Mouse (Mus musculus) limb, embryonic 11.5 days (tissue): ENCODE data around the gene Rora. TPM values are rescaled to one million over a fixed set of nuclear protein-coding genes. Genes with fewer than 3 reads are reported as not detected.

Source experiments
- ATAC-seq: fragments of 200-750 bp; cut with Nextera tagmentation; 2 replicates; pipeline ENCODE4 v1.8.0; 2017; ENCODE audit warnings: low read depth; ENCODE audit not compliant: insufficient number of reproducible peaks, low FRiP score, low TSS enrichment
- DNase-seq: peaks from one replicate; pipeline ENCODE4 v3.0.0-alpha.2; 2015; ENCODE audit warnings: low spot score
- H3K27ac ChIP-seq: fragments of 300-500 bp; sonication (generic); replicated peaks from 2 replicates; pipeline ENCODE4 v1.5.1; 2014; ENCODE audit warnings: low read depth, mild to moderate bottlenecking, low read length
- H3K27me3 ChIP-seq: fragments of 300-500 bp; sonication (generic); 2 replicates; pipeline ENCODE4 v1.6.1; 2014; ENCODE audit warnings: mild to moderate bottlenecking, low read length, mixed read lengths; ENCODE audit not compliant: control insufficient read depth, insufficient read depth
- H3K36me3 ChIP-seq: fragments of 300-500 bp; sonication (generic); 2 replicates; pipeline ENCODE4 v1.6.1; 2014; ENCODE audit warnings: mild to moderate bottlenecking, low read length, moderate library complexity, mixed read lengths; ENCODE audit not compliant: control insufficient read depth, insufficient read depth
- H3K4me1 ChIP-seq: fragments of 300-500 bp; sonication (generic); 2 replicates; pipeline ENCODE4 v1.6.1; 2014; ENCODE audit warnings: low read length, mixed read lengths; ENCODE audit not compliant: control insufficient read depth, insufficient read depth
- H3K4me2 ChIP-seq: fragments of 300-500 bp; sonication (generic); 2 replicates; pipeline ENCODE4 v1.6.1; 2014; ENCODE audit warnings: low read depth, mild to moderate bottlenecking, moderate library complexity; ENCODE audit not compliant: severe bottlenecking
- H3K4me3 ChIP-seq: fragments of 300-500 bp; sonication (generic); 2 replicates; pipeline ENCODE4 v1.5.1; 2014; ENCODE audit warnings: low read depth, low read length
- H3K9ac ChIP-seq: fragments of 300-500 bp; sonication (generic); 2 replicates; pipeline ENCODE4 v1.6.1; 2014; ENCODE audit warnings: mild to moderate bottlenecking, low read length
- H3K9me3 ChIP-seq: fragments of 300-500 bp; sonication (generic); 2 replicates; pipeline ENCODE4 v1.6.1; 2016; ENCODE audit warnings: low read length; ENCODE audit not compliant: control insufficient read depth
- WGBS: fragments of 180-500 bp; shearing (Covaris S2); extraction: QIAGEN DNeasy Blood & Tissue Kit; methylation state at CpG from one replicate; pipeline ENCODE4 v1.1.7; 2014; 5-methylcytosine and 5-hydroxymethylcytosine counted together
- polyA plus RNA-seq: library from polyadenylated mRNA; unstranded; fragments of >200 nt; fragmentation: Nextera tagmentation; extraction: Ambion mirVana; gene quantifications from 2 replicates; pipeline ENCODE4 v1.2.1, GENCODE M21; 2014

The Rora gene
- polyA plus RNA-seq, 1 experiment from 2014 or later, result 3.1 TPM

DNA sequence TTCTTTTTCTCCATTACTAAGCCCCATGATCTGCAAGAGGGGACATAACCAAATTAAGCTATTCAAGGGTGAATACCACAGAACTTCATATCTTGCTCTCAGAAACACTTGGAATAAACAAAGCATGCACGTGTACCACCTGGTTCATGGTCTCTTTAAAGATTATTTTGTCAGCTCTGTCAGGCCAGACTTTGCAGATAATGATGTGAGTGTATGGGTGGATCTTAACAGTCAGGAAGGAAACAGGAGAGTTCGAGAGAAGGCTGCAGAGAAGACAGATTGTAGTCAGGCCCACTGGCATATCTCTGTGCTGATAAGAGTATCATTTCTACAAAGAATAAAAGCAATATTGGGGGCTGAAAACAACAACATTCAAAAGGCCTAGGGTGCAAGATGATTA, 463.2 kb downstream of the Rora start:
- WGBS, result 60% methylated on average over 2 of the region's 2 CpGs
- Histone ChIP-seq H3K27me3 (no peaks in the 10 kb centered on the region), H3K27ac (no peak overlapping the region)

DNA sequence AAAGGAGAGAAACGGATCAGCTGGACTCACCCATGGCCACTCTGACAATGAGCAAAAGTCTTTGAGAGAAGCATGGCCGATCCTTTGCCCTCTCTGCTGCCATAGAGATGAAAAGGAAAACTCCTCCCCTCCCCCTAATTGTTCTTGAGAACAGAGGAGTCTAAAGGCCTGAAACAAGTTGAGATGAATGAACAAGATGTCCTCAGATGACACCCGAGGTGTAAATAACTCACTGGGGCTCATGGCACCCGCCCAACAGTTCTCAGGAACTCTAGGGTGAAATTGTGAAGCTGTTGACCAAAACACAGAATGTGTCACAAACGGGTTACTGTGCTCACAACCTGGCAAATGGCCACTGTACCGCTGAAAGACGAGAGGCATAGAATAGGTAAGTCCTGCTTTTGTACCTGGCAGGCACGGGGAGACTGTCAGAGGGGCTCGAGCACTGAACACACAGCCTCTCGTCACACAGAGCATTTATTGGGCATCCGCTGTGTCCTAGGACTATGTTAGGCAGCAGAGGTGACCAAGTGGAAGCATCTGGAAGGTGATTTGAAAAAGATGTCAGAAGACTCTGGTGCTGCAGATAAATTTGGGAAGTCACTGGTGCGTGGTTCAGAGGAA, 467.6 kb downstream of the Rora start:
- DNase-seq (no peak), ATAC-seq (no peak)
- no peak overlapping the region for H3K4me2 ChIP-seq
- WGBS, result 60% methylated on average over 12 of the region's 12 CpGs
- H3K9me3 ChIP-seq, result no peaks in the 10 kb centered on the region
- no peak overlapping the region for H3K9ac ChIP-seq
- peaks cover 9% of the 10 kb centered on the region for H3K4me1 ChIP-seq
- no peak overlapping the region for H3K4me3 ChIP-seq
- H3K36me3 ChIP-seq, result no peaks in the 10 kb centered on the region
- no peaks in the 10 kb centered on the region for H3K27me3 ChIP-seq
- H3K27ac ChIP-seq, result no peak overlapping the region

More for the DNA sequence above, 463.2 kb downstream of the Rora start:
- no peak for ATAC-seq
- Histone ChIP-seq H3K4me3 (no peak overlapping the region), H3K9ac (no peak overlapping the region), H3K36me3 (no peaks in the 10 kb centered on the region), H3K9me3 (no peaks in the 10 kb centered on the region), H3K4me1 (0 out of 2 replicates have a peak, but pooled peaks cover 2% of the 10 kb centered on the region), H3K4me2 (no peak overlapping the region)
- no peak for DNase-seq

DNA sequence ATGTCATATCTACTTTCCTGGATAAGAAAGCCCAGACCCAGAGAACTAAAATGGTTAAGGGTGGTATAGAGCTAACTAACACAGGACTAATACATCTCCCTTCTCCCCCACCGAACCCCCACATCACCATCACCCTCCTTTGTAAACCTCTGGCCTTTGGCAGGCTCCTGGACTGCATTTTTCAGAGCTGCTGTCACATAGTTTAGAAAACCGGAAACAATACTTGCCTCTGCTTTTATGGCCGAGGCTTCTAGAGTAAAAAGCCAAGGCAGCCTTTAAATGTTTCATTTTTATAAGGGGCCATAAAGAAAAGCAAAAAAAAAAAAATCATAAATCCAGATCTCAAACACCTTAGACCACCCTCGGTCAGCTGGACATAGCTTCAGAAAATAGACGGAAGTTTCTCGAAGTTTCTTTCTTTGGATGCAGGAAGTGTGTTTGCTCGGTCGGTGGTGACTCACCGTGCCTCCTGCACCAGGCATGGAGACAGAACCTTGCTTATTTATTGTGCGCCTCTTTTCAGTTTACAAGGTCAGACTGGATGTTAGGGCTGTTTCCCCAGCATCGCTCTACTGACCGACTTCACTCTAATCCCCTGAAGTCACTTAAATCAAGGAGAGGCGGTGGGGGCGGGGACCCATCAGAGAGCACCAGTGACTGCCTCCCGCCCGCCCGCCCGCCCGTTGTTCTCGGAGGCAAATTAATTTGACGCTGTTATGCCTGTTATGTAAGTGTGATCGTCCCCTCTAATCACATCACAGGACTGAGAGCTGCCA, 471.6 kb downstream of the Rora start:
- no peaks in the 10 kb centered on the region for H3K36me3 ChIP-seq
- no peak overlapping the region for H3K27ac ChIP-seq
- H3K27me3 ChIP-seq, result no peaks in the 10 kb centered on the region
- no peak overlapping the region for H3K9ac ChIP-seq
- DNase-seq (peak; percentile 55), ATAC-seq (no peak)
- H3K4me3 ChIP-seq, result no peak overlapping the region
- H3K4me1 ChIP-seq, result peaks cover 14% of the 10 kb centered on the region
- H3K9me3 ChIP-seq, result no peaks in the 10 kb centered on the region
- WGBS, result 4% methylated on average over 22 of the region's 22 CpGs
- peak overlapping the region; percentile 39; the same call in 1 of the 2 replicates for H3K4me2 ChIP-seq

DNA sequence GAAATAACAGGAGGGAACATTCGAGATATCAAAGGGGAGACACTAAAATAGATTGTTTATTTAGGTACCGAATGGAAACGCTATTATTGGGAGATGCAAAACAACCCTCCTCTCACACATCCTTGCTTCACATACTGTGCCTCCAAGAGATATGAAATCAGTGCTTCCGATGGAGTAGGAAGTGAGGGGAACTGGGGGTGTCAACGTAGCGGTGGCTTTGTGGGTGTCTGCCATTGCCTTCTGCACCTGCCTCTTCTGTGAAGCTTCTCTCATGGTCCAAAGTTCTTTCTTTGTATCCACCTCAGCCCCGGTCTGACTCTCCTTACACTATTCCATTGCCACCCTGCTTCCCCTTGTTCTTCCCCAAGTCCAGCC, 472.2 kb downstream of the Rora start:
- no peak overlapping the region for H3K27ac ChIP-seq
- H3K4me1 ChIP-seq, result peaks cover 14% of the 10 kb centered on the region
- no peak overlapping the region for H3K4me3 ChIP-seq
- H3K27me3 ChIP-seq, result no peaks in the 10 kb centered on the region
- H3K9ac ChIP-seq, result no peak overlapping the region
- WGBS, result 65% methylated on average over 7 of the region's 7 CpGs
- ATAC-seq (no peak), DNase-seq (no peak)
- H3K36me3 ChIP-seq, result no peaks in the 10 kb centered on the region
- H3K4me2 ChIP-seq, result peak overlapping the region; percentile 39; the same call in 1 of the 2 replicates
- no peaks in the 10 kb centered on the region for H3K9me3 ChIP-seq

DNA sequence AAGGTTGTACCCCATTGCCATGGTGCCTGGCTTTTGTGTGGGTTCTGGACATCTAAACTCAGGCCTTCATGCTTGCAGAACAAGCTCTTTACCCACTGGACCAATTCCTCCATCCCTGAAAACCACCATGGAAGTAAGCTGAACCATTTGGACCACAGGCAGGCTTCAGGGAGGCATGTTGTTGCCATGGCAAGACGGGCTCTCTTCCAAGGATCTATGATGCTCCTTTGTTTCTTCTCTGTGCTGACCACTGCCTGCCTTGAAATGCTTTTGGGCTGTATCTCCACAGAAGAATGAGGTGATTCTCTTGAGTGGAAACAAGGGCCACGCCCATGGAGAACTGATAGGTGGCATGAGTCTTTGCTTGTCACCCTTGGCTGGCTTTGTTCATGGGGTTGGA, 473.0 kb downstream of the Rora start:
- Histone ChIP-seq H3K36me3 (no peaks in the 10 kb centered on the region), H3K27me3 (no peaks in the 10 kb centered on the region), H3K9ac (no peak overlapping the region), H3K9me3 (no peaks in the 10 kb centered on the region), H3K4me1 (peaks cover 14% of the 10 kb centered on the region), H3K4me2 (no peak overlapping the region), H3K4me3 (no peak overlapping the region), H3K27ac (no peak overlapping the region)
- DNase-seq (no peak), ATAC-seq (no peak)
- 94% methylated on average over 2 of the region's 2 CpGs for WGBS

DNA sequence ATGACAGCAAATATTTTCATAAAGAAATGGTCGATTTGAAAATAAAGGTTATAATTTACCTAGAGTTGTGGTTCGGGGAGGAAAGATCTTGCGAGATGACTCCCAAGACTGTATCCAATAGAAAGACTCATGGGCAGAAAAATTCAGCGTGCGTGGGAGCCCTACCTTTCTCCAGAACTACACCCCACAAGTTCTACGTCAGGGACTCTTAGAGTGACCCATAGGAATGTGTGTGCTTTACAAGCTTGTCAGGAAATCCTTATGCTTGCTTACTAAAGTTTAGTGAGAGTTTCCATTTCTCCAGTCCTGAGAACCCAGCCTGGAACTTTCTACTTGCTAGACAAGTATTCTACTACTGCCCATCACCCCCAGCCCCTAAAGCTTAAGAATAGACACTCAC, 474.7 kb downstream of the Rora start:
- WGBS, result 66% methylated on average over 6 of the region's 6 CpGs
- no peak for ATAC-seq
- no peaks in the 10 kb centered on the region for H3K27me3 ChIP-seq

DNA sequence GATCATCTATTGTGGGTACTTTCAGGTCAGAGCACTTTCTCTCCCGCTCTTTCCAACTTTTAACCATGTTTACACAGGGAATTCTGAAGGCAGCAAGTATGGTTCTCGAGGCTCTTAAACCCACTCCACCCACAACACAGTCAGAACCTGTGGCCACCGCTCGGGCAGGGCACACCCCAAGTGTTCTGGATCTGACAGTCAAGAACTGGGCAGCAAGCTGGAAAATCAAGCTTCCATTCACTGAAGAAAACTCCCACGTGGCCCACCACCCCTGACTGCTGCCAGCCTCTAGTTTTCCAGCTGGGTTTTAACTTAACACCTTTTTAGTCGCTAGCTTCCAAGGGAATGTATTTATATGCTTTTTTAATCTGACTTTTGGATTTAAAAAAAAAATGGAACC, 479.4 kb downstream of the Rora start:
- Histone ChIP-seq H3K9ac (no peak overlapping the region), H3K27ac (no peak overlapping the region; the same call in 1 of the 2 replicates), H3K4me1 (peaks cover 12% of the 10 kb centered on the region), H3K4me3 (no peak overlapping the region), H3K27me3 (no peaks in the 10 kb centered on the region), H3K4me2 (no peak overlapping the region), H3K9me3 (no peaks in the 10 kb centered on the region), H3K36me3 (no peaks in the 10 kb centered on the region)
- ATAC-seq (no peak), DNase-seq (peak; percentile 38)
- 68% methylated on average over 6 of the region's 6 CpGs for WGBS

More for the DNA sequence above, 474.7 kb downstream of the Rora start:
- H3K36me3 ChIP-seq, result no peaks in the 10 kb centered on the region
- no peak overlapping the region for H3K9ac ChIP-seq
- DNase-seq, result no peak
- H3K4me1 ChIP-seq, result peaks cover 14% of the 10 kb centered on the region
- no peaks in the 10 kb centered on the region for H3K9me3 ChIP-seq
- no peak overlapping the region for H3K4me2 ChIP-seq
- H3K4me3 ChIP-seq, result no peak overlapping the region
- no peak overlapping the region for H3K27ac ChIP-seq

DNA sequence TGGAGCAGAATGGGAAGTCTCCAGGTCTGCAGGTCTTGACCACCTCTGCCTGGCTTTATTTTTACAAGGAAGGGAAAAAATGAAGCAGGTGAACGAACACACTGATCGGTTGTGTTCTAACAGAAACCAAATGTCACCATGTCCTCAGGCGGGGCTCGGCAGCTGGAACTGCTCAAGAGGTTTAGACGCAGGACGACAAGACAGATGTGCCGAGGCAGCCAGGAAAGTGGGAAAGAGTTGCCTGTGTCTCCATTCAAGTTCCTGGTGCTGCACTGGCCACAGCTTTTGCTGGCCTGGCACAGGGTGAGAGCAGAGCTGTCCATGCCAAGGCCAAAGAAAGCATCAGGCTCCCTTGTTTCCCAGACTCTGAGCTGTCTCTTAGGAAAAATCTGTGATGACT, 480.1 kb downstream of the Rora start:
- WGBS, result 6% methylated on average over 7 of the region's 7 CpGs
- ATAC-seq, result peak; percentile 73; the same call in 1 of the 2 replicates
- no peak overlapping the region; the same call in 1 of the 2 replicates for H3K27ac ChIP-seq
- H3K4me1 ChIP-seq, result peaks cover 7% of the 10 kb centered on the region
- H3K36me3 ChIP-seq, result no peaks in the 10 kb centered on the region
- no peaks in the 10 kb centered on the region for H3K27me3 ChIP-seq
- H3K9me3 ChIP-seq, result no peaks in the 10 kb centered on the region
- peak overlapping the region; percentile 15; the same call in 1 of the 2 replicates for H3K4me2 ChIP-seq
- H3K4me3 ChIP-seq, result no peak overlapping the region
- H3K9ac ChIP-seq, result no peak overlapping the region
- peak; percentile 84 for DNase-seq
